Comparison of ENCODE assay signal across 10 mouse cellular contexts in the genomic region with DNA sequence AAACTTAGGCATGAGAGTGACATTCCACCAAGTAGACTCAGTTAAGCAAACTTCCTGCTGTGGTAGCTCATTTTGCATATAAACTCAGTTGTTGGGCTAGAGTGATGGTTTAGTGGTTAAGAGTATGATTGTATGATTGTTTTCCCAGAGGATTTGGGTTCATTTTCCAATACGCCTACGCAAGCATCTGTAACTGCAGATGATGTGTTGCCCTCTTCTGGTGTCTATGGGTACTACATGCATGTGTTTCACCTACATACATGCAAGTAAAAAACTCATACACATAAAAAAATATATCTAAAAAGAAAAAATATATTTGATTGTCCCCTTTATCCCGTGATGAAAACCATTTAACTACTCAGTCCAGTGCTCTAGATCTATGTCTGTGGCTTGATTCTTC.
DNase-seq lines count a peak whose midpoint lies in the region; ATAC-seq and TF ChIP-seq lines count a peak whose summit lies in the region.
"Had no signal": no experiment of that assay in that cellular context is flagged by ENCODE, and none has a peak within 500 bp of the region (broad histone marks: within the 10 kb centered on the region; RNA-seq: fewer than 3 reads in every experiment).

No protein-coding gene starts in this region.

- no peaks in the 10 kb centered on the region for H3K36me3 ChIP-seq in kidney, adult 2 months (ENCODE audit: control insufficient read depth, insufficient read depth, low read length)
- H3K36me3 ChIP-seq in kidney, embryonic 16.5 days (ENCODE audit: insufficient read depth, low read length) = no peaks in the 10 kb centered on the region
- H3K36me3 ChIP-seq: hindbrain, embryonic 13.5 days had no signal

- H3K27me3 ChIP-seq in kidney, adult 2 months (replicated peaks; ENCODE audit: control insufficient read depth, insufficient read depth, low read length) = no peaks in the 10 kb centered on the region
- H3K27me3 ChIP-seq in kidney, embryonic 16.5 days (ENCODE audit: insufficient read depth, low read length) = no peaks in the 10 kb centered on the region
- H3K27me3 ChIP-seq: hindbrain, embryonic 13.5 days had no signal

- no peak for TF ChIP-seq CTCF in kidney, adult 2 months (conservative IDR thresholded peaks at IDR 0.05; ENCODE audit: insufficient read depth, insufficient read length, low read depth, low read length)

- no peak overlapping the region for H3K4me2 ChIP-seq in kidney, embryonic 16.5 days (replicated peaks; ENCODE audit: low read depth, low read length)
- H3K4me2 ChIP-seq: hindbrain, embryonic 13.5 days had no signal

- no peak overlapping the region for H3K9ac ChIP-seq in kidney, embryonic 16.5 days (replicated peaks; ENCODE audit: low read length)
- H3K9ac ChIP-seq: hindbrain, embryonic 13.5 days had no signal

- no peak for ATAC-seq in kidney, embryonic 16.5 days (ENCODE audit: low FRiP score, low TSS enrichment)

- no peaks in the 10 kb centered on the region for H3K4me1 ChIP-seq in kidney, adult 2 months (ENCODE audit: control insufficient read depth, insufficient read depth, low read length)
- H3K4me1 ChIP-seq in kidney, embryonic 16.5 days (ENCODE audit: insufficient read depth, low read length) = no peaks in the 10 kb centered on the region
- H3K4me1 ChIP-seq: hindbrain, embryonic 13.5 days had no signal

- H3K4me3 ChIP-seq in kidney, adult 2 months (ENCODE audit: insufficient read depth, low read depth, low read length) = no peak overlapping the region
- no peak overlapping the region for H3K4me3 ChIP-seq in kidney, embryonic 16.5 days (ENCODE audit: low read length)
- H3K4me3 ChIP-seq: hindbrain, embryonic 13.5 days had no signal

- WGBS in kidney, adult 2 months = 33% methylated on average over 3 of the region's 3 CpGs
- 55% methylated on average over 3 of the region's 3 CpGs for WGBS in kidney, embryonic 16.5 days

- peak; percentile 6 for DNase-seq in kidney, adult 2 months
- peak; percentile 39 for DNase-seq in lung, postnatal 36 days
- no peak for DNase-seq in lung, postnatal 25 days (ENCODE audit: low spot score)
- DNase-seq in NIH3T3 (ENCODE audit: low read depth) = peak; percentile 51
- peak; percentile 45 for DNase-seq in retina, embryonic 14.5 days (ENCODE audit: low spot score)
- no peak for DNase-seq in yolk sac, embryonic 10.5 days (ENCODE audit: low spot score)
- no peak for DNase-seq in testis, postnatal 14 days (ENCODE audit: low spot score)
- DNase-seq: gastrocnemius, postnatal 36 days had no signal

- TF ChIP-seq POLR2A in kidney, adult 2 months (IDR thresholded peaks at IDR 0.05; ENCODE audit: low read depth, low read length) = no peak

- H3K27ac ChIP-seq in kidney, adult 2 months (ENCODE audit: insufficient read depth, low read depth, low read length) = no peak overlapping the region
- H3K27ac ChIP-seq in kidney, embryonic 16.5 days (ENCODE audit: low read length) = no peak overlapping the region
- H3K27ac ChIP-seq: hindbrain, embryonic 13.5 days had no signal

- no peaks in the 10 kb centered on the region for H3K9me3 ChIP-seq in kidney, embryonic 16.5 days (ENCODE audit: low read length)
- H3K9me3 ChIP-seq: hindbrain, embryonic 13.5 days had no signal

Comparison
In these comparisons a context has a peak if more than half of its experiments do, and no peak if none do; other contexts are left out.
1. DNase-seq: peak in kidney, adult 2 months (single experiment), lung, postnatal 36 days (single experiment), NIH3T3 (single experiment) and retina, embryonic 14.5 days (single experiment); none in lung, postnatal 25 days (single experiment), yolk sac, embryonic 10.5 days (single experiment) and testis, postnatal 14 days (single experiment).